Mouse (Mus musculus) neutrophil, adult 65 days (primary cell): ENCODE measurements around the gene Tcte2. TPM values are rescaled to one million over a fixed set of nuclear protein-coding genes. Genes with fewer than 3 reads are reported as not detected.

Experiments
- total RNA-seq: library from RNA; stranded (reverse); gene quantifications from 2 replicates; pipeline ENCODE4 v1.2.4, GENCODE M21; 2023

The Tcte2 gene
- 0.64 TPM in 1 of 2 replicates, not detected in the other for total RNA-seq

DNA sequence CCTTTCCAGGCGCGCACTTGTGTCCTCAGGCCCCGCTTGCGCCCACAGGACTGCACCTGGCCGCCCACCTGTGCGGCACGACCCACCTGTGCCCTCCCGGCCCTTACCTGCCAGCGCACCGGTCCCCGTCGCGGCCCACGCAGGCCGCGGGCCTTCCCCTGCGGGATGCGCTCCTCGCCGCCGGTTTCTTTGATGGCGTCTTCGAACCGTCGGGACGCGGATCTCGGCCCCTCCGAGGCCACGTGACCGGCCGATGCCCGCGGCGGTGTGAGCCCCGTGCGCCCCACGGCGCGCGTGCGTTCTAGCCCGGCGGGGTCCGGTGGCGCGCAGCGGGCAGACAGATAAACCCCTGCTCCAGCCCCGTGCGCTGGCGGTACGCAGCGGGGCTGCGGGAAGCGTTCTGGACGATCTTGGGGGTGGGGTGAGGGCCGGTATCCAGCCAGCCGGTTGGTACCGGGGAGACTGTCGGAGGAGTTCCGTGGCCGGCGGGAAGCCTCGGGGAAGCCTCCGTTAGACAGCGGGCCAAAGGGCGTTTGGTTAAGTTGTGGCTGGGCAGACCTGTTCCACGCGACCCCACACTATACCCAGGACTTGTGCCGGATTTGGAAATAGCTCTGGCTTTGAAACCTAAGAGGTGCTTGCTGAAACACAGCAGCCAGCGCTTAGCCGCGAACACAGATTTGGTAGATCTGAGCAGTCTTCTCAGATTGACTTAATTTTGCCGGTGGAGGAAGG is at the start of gene Tcte2:
TSS of gene Tcte2 (minus strand) at position 647 of the 735 bp plus-strand sequence.

DNA sequence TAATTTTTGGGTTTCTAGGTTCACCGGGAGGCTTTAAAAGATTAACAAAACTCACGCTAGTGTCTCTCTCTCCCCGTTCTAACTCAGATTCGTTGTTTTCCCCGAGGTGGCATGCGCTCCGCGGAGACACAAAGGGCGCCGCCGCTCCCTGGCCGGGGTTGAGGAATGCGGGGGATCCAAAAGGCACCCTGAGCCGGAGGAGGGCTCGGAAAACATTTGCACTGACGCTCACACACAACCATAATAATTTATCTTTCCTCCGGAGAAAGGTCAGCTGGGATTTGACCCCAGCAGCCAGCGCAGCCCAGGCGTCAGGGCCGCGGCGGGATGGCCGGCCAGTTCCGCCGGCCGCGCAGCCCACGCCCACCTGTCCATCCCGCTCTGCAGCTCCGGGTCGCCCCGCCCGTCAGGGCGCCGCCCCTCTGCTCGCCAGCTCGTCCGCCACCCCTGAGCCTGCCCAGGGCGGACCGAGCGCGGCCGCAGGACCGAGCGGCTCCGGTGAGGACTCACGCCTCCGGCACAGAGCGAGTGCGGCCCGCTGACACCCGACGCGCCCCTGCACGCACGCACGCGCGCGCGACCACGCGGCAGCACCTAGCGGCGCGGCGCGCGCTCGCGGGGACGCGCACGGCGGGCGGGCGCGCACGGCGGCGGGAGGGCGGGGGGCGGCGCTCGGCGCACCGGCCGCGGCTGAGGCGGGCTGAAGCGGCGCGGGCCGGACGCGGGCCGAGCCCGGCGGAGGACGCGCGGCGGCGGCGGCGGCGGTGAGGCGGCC is 1.6 kb downstream of the Tcte2 start, which contains the start of gene Afdn:
TSS of gene Afdn (plus strand) at position 687 of the 775 bp plus-strand sequence.

Other genes with a start within 250 kb of the Tcte2 start
- 26.0 and 30.5 TPM in 2 replicates for gene Afdn, start 1.3 kb downstream of the Tcte2 start, total RNA-seq
- not detected in 2 replicates for gene Gm7168, start 186.5 kb upstream of the Tcte2 start, total RNA-seq
- gene Gm7356, start 241.9 kb upstream of the Tcte2 start, total RNA-seq, result not detected in 2 replicates